Mouse (Mus musculus) urinary bladder, postnatal 10 days (tissue): ENCODE measurements around the gene Mmel1.

Source experiments
- DNase-seq: peaks from one replicate; pipeline ENCODE4 v3.0.0; 2022; ENCODE audit warnings: low spot score

Mmel1 gene

GRCm38 (mm10) chr4:154864271-154864771 lies 5.1 kb upstream of the Mmel1 start:
- DNase-seq = peak; percentile 69

- no peak for DNase-seq
Measured at GRCm38 (mm10) chr4:154864961-154865760, 4.2 kb upstream of the Mmel1 start.

- DNase-seq = no peak
Measured at GRCm38 (mm10) chr4:154866391-154866790, 3.0 kb upstream of the Mmel1 start.

- no peak for DNase-seq
Measured at GRCm38 (mm10) chr4:154867257-154867656, 2.1 kb upstream of the Mmel1 start.

GRCm38 (mm10) chr4:154870721-154871120 lies 1.3 kb downstream of the Mmel1 start:
- DNase-seq = no peak

GRCm38 (mm10) chr4:154871757-154872251 lies 2.4 kb downstream of the Mmel1 start:
- no peak for DNase-seq

GRCm38 (mm10) chr4:154873186-154873585 lies 3.8 kb downstream of the Mmel1 start:
- no peak for DNase-seq

GRCm38 (mm10) chr4:154877864-154878548 lies 8.6 kb downstream of the Mmel1 start:
- peak; percentile 83 for DNase-seq

GRCm38 (mm10) chr4:154880730-154881129 lies 11.3 kb downstream of the Mmel1 start:
- no peak for DNase-seq

GRCm38 (mm10) chr4:154882014-154882659 lies 12.8 kb downstream of the Mmel1 start:
- no peak for DNase-seq

GRCm38 (mm10) chr4:154885416-154885815 lies 16.0 kb downstream of the Mmel1 start:
- no peak for DNase-seq

GRCm38 (mm10) chr4:154886876-154887592 lies 17.6 kb downstream of the Mmel1 start:
- no peak for DNase-seq

- no peak for DNase-seq
Measured at GRCm38 (mm10) chr4:154887593-154888250, 18.3 kb downstream of the Mmel1 start.

GRCm38 (mm10) chr4:154890887-154891286 lies 21.5 kb downstream of the Mmel1 start:
- no peak for DNase-seq

- DNase-seq = no peak
Measured at GRCm38 (mm10) chr4:154895549-154895948, 26.2 kb downstream of the Mmel1 start.

- no peak for DNase-seq
Measured at GRCm38 (mm10) chr4:154897676-154898465, 28.5 kb downstream of the Mmel1 start.

GRCm38 (mm10) chr4:154898506-154899446 lies 29.4 kb downstream of the Mmel1 start, which contains the start of gene Fam213b:
Gene Fam213b (minus strand): TSS chr4:154899135.
- DNase-seq = no peak

GRCm38 (mm10) chr4:154902371-154902770 lies 33.0 kb downstream of the Mmel1 start:
- no peak for DNase-seq
